Comparison of ENCODE assay signal across 8 mouse cellular contexts in the genomic region with DNA sequence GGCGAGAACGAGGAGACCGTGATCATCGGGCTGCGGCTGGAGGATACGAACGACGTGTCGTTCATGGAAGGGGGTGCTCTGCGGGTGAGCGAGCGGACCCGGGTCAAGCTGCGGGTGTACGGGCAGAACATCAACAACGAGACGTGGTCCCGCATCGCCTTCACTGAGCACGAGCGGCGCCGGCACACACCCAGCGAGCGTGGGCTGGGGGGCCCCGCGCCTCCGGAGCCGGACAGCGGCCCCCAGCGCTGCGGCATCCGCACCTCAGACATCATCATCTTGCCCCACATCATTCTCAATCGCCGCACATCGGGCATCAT. TPM values are rescaled to one million over a fixed set of nuclear protein-coding genes. Genes with fewer than 3 reads are reported as not detected.
DNase-seq lines count a peak whose midpoint lies in the region; ATAC-seq lines count a peak whose summit lies in the region.

No protein-coding gene starts in this region.

- WGBS in hindbrain, embryonic 12.5 days = under 1% methylated on average over 36 of the region's 36 CpGs
- WGBS in midbrain, embryonic 14.5 days = under 1% methylated on average over 36 of the region's 36 CpGs

- H3K9me3 ChIP-seq in hindbrain, embryonic 12.5 days (replicated peaks) = no peaks in the 10 kb centered on the region
- H3K9me3 ChIP-seq in midbrain, embryonic 14.5 days (ENCODE audit: control insufficient read depth, low read length) = no peaks in the 10 kb centered on the region

- no peak overlapping the region; the same call in 1 of the 2 replicates for H3K27ac ChIP-seq in brown adipose tissue, adult 24 weeks (replicated peaks; ENCODE audit: low read depth, low read length)
- peak overlapping the region; percentile 91 for H3K27ac ChIP-seq in hindbrain, embryonic 12.5 days
- peak overlapping the region; percentile 94 for H3K27ac ChIP-seq in midbrain, embryonic 14.5 days (replicated peaks; ENCODE audit: low read depth, low read length)

- peak; percentile 14 for DNase-seq in layer of hippocampus, adult 9-11 months
- DNase-seq in layer of hippocampus, adult 9-10 months (ENCODE audit: low spot score) = no peak
- no peak for DNase-seq in midbrain, embryonic 14.5 days
- DNase-seq in ovary, adult 18-20 months (ENCODE audit: low spot score) = no peak
- DNase-seq in T-cell, adult 2 months (ENCODE audit: low spot score) = no peak
- no peak for DNase-seq in cerebellum, postnatal 4 days (ENCODE audit: low spot score in 2 of 2)

- peak overlapping the region; percentile 97 for H3K4me2 ChIP-seq in hindbrain, embryonic 12.5 days (replicated peaks)
- peak overlapping the region; percentile 100 for H3K4me2 ChIP-seq in midbrain, embryonic 14.5 days (ENCODE audit: low read length)

- peak overlapping the region; percentile 84 for H3K4me3 ChIP-seq in brown adipose tissue, adult 24 weeks (ENCODE audit: insufficient read depth, low read depth, low read length)
- peak overlapping the region; percentile 80 for H3K4me3 ChIP-seq in hindbrain, embryonic 12.5 days
- peak overlapping the region; percentile 85 for H3K4me3 ChIP-seq in midbrain, embryonic 14.5 days (replicated peaks; ENCODE audit: low read depth, low read length)

- no peak; the same call in 1 of the 2 replicates for ATAC-seq in hindbrain, embryonic 12.5 days (ENCODE audit: low FRiP score)
- ATAC-seq in midbrain, embryonic 14.5 days (ENCODE audit: low FRiP score, low TSS enrichment) = no peak

- H3K4me1 ChIP-seq in brown adipose tissue, adult 24 weeks (ENCODE audit: control insufficient read depth, insufficient read depth, insufficient read length, low read length) = peaks cover 7% of the 10 kb centered on the region; the same call in 1 of the 2 replicates
- H3K4me1 ChIP-seq in hindbrain, embryonic 12.5 days = peaks cover 32% of the 10 kb centered on the region
- peaks cover 32% of the 10 kb centered on the region for H3K4me1 ChIP-seq in midbrain, embryonic 14.5 days (ENCODE audit: control insufficient read depth, insufficient read depth, low read length)

- H3K27me3 ChIP-seq in hindbrain, embryonic 12.5 days = peaks cover 22% of the 10 kb centered on the region
- peaks cover 12% of the 10 kb centered on the region for H3K27me3 ChIP-seq in midbrain, embryonic 14.5 days (ENCODE audit: control insufficient read depth, insufficient read depth, low read length)

- no peaks in the 10 kb centered on the region for H3K36me3 ChIP-seq in hindbrain, embryonic 12.5 days
- no peaks in the 10 kb centered on the region for H3K36me3 ChIP-seq in midbrain, embryonic 14.5 days (ENCODE audit: control insufficient read depth, insufficient read depth, low read length)

- peak overlapping the region; percentile 77 for H3K9ac ChIP-seq in hindbrain, embryonic 12.5 days
- peak overlapping the region; percentile 78 for H3K9ac ChIP-seq in midbrain, embryonic 14.5 days (replicated peaks; ENCODE audit: low read length)

RNA-seq across cellular contexts. Expression of a gene that starts 0.5 kb away (rescaled TPM):
- 27.5 and 28.7 TPM in 2 replicates for polyA plus RNA-seq in brown adipose tissue, adult 24 weeks (2012; ENCODE audit: insufficient read depth, insufficient read length, missing spikeins)
- polyA plus RNA-seq in hindbrain, embryonic 12.5 days (2016; fragmentation: Nextera tagmentation; extraction: Ambion mirVana) = 6.9 and 7.2 TPM in 2 replicates
- 7.9 and 8.1 TPM in 2 replicates for polyA plus RNA-seq in midbrain, embryonic 14.5 days (2014; fragmentation: Nextera tagmentation; extraction: Ambion mirVana)

RNA-seq across cellular contexts. Expression of a gene that starts 54.7 kb away (rescaled TPM):
- polyA plus RNA-seq in brown adipose tissue, adult 24 weeks (2012; ENCODE audit: insufficient read depth, insufficient read length, missing spikeins) = 10.1 and 13.3 TPM in 2 replicates
- polyA plus RNA-seq in hindbrain, embryonic 12.5 days (2016; fragmentation: Nextera tagmentation; extraction: Ambion mirVana) = 31.1 and 32.0 TPM in 2 replicates
- polyA plus RNA-seq in midbrain, embryonic 14.5 days (2014; fragmentation: Nextera tagmentation; extraction: Ambion mirVana) = 38.8 and 42.5 TPM in 2 replicates
